Mouse (Mus musculus): ENCODE data around the gene Exoc3l. TPM values are rescaled to one million over a fixed set of nuclear protein-coding genes. Genes with fewer than 3 reads are reported as not detected.

Gene Exoc3l
- 1 to 10 TPM; 2.0 to 2.1 TPM for polyA plus RNA-seq (2017; shearing (Covaris generic))

DNA sequence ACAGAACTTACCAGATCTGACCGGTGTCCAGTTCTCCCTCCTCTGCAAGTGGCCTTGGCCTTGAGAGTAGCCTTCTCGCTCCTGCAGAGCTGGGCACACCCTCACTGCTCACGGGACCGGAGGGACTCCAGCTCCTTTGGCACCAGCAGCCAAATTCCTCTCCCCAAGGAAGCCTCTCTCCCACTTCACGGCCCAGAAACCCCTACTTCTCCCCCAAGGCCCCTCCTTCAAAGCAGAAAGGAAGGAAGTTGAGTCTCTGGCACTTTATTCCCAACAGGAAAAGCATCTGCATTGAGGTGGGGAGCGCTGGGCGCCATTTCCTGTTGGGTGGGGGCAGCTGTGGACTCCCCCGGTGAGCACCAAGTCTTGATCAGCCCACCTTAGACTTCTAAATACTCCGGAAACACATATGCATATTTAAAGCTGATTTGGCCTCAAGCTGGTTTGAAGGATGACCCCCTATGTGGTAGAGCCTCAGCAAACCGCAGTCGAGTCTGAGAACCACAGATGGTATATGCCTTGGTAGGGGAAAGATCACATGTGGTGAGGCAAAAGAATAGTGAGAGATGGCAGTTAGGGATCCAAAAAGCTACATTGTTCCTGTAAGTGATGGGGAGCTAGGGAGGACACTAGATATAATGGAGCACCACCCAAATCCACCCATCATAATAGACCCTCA lies at the start of gene Exoc3l:
Gene Exoc3l (minus strand): TSS at position 207 of the 679 bp plus-strand sequence.

GRCm38 (mm10) chr8:105326141-105326672 lies 30.3 kb upstream of the Exoc3l start, which contains the start of the genes Lrrc29 and Tmem208:
Gene Lrrc29, minus strand, starts transcription at chr8:105326278.
Gene Tmem208, plus strand, starts transcription at chr8:105326354.

DNA sequence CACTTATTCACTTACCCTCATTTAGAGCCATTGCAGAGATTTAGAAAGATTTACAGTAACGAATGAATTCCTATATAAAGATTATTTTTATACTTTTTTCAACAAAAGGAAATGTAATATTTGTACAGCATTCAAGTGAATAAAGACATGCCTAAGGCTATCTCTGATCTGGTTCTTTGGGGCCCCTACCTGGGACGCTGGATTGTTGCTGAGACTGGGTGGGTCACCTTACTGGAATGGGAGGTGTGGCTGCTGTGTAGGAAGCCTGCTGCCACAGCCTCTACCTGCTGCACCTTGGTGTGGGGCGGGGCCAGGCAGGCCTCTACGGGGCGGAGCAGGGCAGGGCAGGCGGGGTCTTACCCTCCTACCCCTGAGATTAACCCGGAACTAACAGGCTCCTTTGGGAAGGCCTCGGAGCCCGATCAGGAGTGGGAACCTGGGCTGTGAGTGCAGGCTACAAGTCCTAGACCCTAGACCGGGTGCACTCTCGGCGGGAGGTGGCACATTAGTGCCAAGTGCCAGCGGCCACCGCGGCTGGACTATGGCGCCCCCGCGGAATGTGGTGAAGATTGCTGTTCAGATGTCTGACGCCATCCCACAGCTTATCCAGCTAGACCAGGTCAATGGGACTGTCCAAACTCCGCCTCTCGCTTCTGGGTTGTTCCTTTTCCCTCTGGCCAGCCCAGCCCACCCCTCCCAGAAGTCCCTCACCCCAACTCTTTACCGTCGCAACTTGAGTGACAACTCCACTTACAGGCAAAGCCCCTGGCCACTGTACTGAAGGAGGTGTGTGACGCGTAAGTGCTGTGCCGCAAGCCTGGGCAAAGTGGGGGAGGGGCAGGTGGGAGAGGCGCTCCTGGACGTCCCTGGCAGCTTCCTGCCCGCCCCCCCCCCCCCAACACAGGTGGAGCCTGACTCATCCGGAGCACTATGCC lies 9.6 kb upstream of the Exoc3l start, which contains the start of gene Elmo3:
Gene Elmo3 (plus strand): TSS at position 391 of the 935 bp plus-strand sequence.

DNA sequence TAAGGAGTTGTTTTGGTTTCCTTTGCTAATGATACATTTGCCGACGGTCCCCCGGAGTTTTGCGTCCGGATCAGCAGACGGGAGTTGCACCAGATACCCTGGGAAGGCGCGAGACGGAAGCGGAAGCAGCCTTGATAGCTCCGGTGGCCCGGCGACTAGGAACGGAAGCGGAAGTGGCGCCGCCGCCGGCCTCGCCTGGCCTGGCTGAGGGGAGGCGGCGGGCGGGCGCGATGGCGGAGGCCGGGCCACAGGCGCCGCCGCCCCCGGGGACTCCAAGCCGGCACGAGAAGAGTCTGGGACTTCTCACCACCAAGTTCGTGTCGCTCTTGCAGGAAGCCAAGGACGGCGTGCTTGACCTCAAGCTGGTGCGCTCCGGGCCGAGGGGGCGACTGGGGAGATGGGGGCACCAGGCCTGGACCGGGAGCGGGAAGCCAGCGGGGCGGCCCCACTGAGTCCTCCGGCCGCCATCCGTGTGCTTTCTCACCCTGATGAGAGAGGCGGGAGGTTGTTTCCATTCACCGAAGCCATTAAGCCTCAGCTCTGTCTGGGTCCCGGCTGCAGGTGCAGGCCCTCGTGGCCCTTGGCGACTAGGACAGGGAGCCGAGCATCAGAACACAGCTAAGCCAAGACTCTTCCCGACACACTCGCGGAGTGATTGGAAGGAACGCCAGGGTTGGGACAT lies 1.8 kb upstream of the Exoc3l start, which contains the start of gene E2f4:
Gene E2f4 (plus strand): TSS at position 153 of the 682 bp plus-strand sequence.

DNA sequence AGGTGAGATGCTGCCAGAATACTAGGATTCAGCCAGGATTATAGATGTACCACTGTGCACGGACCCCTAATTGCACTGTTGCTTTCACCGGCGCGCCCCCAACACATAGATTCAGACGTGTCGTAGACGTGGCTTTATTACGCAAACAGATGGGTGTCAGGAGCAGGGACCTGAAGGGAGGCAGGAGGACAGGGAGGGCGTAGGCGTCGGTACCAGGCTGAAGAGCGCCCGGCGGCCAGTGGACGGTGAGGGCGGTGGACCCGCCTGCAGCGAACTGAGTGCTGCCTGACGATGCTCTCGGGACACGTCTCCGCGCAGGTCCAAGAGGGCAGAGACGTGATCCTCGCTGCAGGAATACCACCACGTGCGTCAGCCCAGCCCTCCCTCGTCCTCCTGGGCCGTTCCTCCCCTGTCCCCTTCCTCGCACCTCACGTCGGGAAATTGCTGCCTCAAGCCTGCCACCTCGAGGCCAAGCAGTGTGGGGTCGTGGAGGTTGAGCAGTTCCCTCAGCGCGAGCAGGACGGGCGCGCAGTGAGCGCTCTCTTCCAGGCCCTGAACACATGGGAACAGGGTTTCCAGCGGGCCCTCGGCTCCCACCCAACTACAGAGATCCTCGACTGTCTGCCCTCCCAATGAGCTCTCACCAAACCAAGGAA lies 6.0 kb downstream of the Exoc3l start, which contains the start of gene 4931428F04Rik:
Gene 4931428F04Rik (minus strand): TSS at position 60 of the 656 bp plus-strand sequence.

GRCm38 (mm10) chr8:105275840-105276239 lies 20.1 kb downstream of the Exoc3l start, which contains the start of gene Nol3:
Gene Nol3, plus strand, starts transcription at chr8:105276140.

DNA sequence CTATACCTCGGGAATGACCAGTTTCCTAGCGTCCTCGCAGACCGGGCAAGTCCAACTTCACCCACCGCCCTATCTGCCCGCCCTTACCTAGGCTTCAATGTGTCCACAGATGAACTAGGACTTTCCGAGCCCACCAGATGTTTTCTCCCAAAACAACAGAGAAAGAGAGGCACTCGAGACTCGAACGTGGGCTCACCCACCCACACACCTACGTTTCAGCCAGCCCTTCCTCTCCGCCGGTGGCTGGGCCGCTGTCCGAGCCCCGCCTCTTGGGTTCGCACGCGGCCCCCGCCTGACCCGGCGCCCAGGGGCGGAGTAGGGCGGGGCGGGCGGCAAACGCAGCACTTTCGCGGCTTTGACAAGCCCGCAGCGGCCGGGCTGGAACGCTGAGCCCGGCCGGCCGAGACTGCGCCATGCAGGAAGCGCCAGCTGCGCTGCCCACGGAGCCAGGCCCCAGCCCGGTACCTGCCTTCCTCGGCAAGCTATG lies 26.4 kb downstream of the Exoc3l start, which contains the start of gene Hsf4:
Gene Hsf4 (plus strand): TSS at position 341 of the 487 bp plus-strand sequence.

GRCm38 (mm10) chr8:105264024-105264982 lies 31.6 kb downstream of the Exoc3l start, which contains the start of the genes Tradd and Fbxl8:
Gene Tradd, minus strand, starts transcription at chr8:105264609.
Gene Fbxl8, plus strand, starts transcription at chr8:105264648.

GRCm38 (mm10) chr8:105254966-105255350 lies 40.9 kb downstream of the Exoc3l start, which contains the start of gene B3gnt9:
Gene B3gnt9, minus strand, starts transcription at chr8:105255153.

Other genes starting within 250 kb of the Exoc3l start
- under 1 TPM in 1 of 2 experiments, not detected in 1; 0.36 TPM for gene Ces3a, start 247.5 kb downstream of the Exoc3l start, polyA plus RNA-seq (2017; shearing (Covaris generic))
- under 1 TPM; 0.12 to 0.49 TPM for gene Ces3b, start 212.3 kb downstream of the Exoc3l start, polyA plus RNA-seq (2017; shearing (Covaris generic))
- gene Ces4a, start 164.3 kb downstream of the Exoc3l start, polyA plus RNA-seq (2017; shearing (Covaris generic)), result 1 to 10 TPM in 1 of 2 experiments, under 1 TPM in 1; 0.31 to 1.2 TPM
- gene Cbfb, start 125.4 kb downstream of the Exoc3l start, polyA plus RNA-seq (2017; shearing (Covaris generic)), result 100 to 1,000 TPM; 106 to 136 TPM
- gene D230025D16Rik, start 71.0 kb downstream of the Exoc3l start, polyA plus RNA-seq (2017; shearing (Covaris generic)), result 10 to 100 TPM; 26.1 to 30.7 TPM
- gene B3gnt9, start 40.9 kb downstream of the Exoc3l start, polyA plus RNA-seq (2017; shearing (Covaris generic)), result 1 to 10 TPM; 1.7 to 2.5 TPM
- gene Tradd, start 31.5 kb downstream of the Exoc3l start, polyA plus RNA-seq (2017; shearing (Covaris generic)), result 10 to 100 TPM; 66.5 to 74.3 TPM
- gene Fbxl8, start 31.5 kb downstream of the Exoc3l start, polyA plus RNA-seq (2017; shearing (Covaris generic)), result 10 to 100 TPM; 23.3 to 29.8 TPM
- 1 to 10 TPM in 1 of 2 experiments, under 1 TPM in 1; 0.88 to 1.1 TPM for gene Hsf4, start 26.3 kb downstream of the Exoc3l start, polyA plus RNA-seq (2017; shearing (Covaris generic))
- gene Nol3, start 20.0 kb downstream of the Exoc3l start, polyA plus RNA-seq (2017; shearing (Covaris generic)), result 1 to 10 TPM in 1 of 2 experiments, not detected in 1; 1.6 TPM
- 1 to 10 TPM; 1.9 to 4.2 TPM for gene 4931428F04Rik, start 6.2 kb downstream of the Exoc3l start, polyA plus RNA-seq (2017; shearing (Covaris generic))
- gene E2f4, start 1.6 kb upstream of the Exoc3l start, polyA plus RNA-seq (2017; shearing (Covaris generic)), result 100 to 1,000 TPM; 150 to 169 TPM
- 10 to 100 TPM in 1 of 2 experiments, 1 to 10 TPM in 1; 7.2 to 14.4 TPM for gene Elmo3, start 9.5 kb upstream of the Exoc3l start, polyA plus RNA-seq (2017; shearing (Covaris generic))
- gene Lrrc29, start 30.2 kb upstream of the Exoc3l start, polyA plus RNA-seq (2017; shearing (Covaris generic)), result 1 to 10 TPM; 1.9 to 2.7 TPM
- gene Tmem208, start 30.3 kb upstream of the Exoc3l start, polyA plus RNA-seq (2017; shearing (Covaris generic)), result 100 to 1,000 TPM; 128 to 130 TPM
- gene Fhod1, start 51.9 kb upstream of the Exoc3l start, polyA plus RNA-seq (2017; shearing (Covaris generic)), result 1 to 10 TPM; 1.0 to 1.8 TPM
- gene Slc9a5, start 52.7 kb upstream of the Exoc3l start, polyA plus RNA-seq (2017; shearing (Covaris generic)), result under 1 TPM; 0.28 to 0.60 TPM
- 1 to 10 TPM in 1 of 2 experiments, not detected in 1; 1.1 TPM for gene Plekhg4, start 77.2 kb upstream of the Exoc3l start, polyA plus RNA-seq (2017; shearing (Covaris generic))
- 1 to 10 TPM in 1 of 2 experiments, under 1 TPM in 1; 0.65 to 1.3 TPM for gene Kctd19, start 117.4 kb upstream of the Exoc3l start, polyA plus RNA-seq (2017; shearing (Covaris generic))
- gene Lrrc36, start 117.5 kb upstream of the Exoc3l start, polyA plus RNA-seq (2017; shearing (Covaris generic)), result under 1 TPM in 1 of 2 experiments, not detected in 1; 0.53 TPM
- under 1 TPM in 1 of 2 experiments, not detected in 1; 0.64 TPM for gene Tppp3, start 175.4 kb upstream of the Exoc3l start, polyA plus RNA-seq (2017; shearing (Covaris generic))
- 1 to 10 TPM; 4.3 to 6.1 TPM for gene Zdhhc1, start 200.8 kb upstream of the Exoc3l start, polyA plus RNA-seq (2017; shearing (Covaris generic))
- not detected for gene Hsd11b2, start 222.7 kb upstream of the Exoc3l start, polyA plus RNA-seq (2017; shearing (Covaris generic))

All from inflammation-experienced regulatory T-cells (primary cell).